Mouse (Mus musculus) E14TG2a.4 (cell line): ENCODE data around the gene Gdf9.

ENCODE experiments used
- H3K27me3 ChIP-seq: 2 replicates; pipeline ENCODE4 v1.6.1; 2014; ENCODE audit warnings: low read length, control low read depth; ENCODE audit not compliant: insufficient read depth
- H3K36me3 ChIP-seq: 2 replicates; pipeline ENCODE4 v1.6.1; 2014; ENCODE audit warnings: low read length, control low read depth; ENCODE audit not compliant: insufficient read depth
- H3K4me1 ChIP-seq: replicated peaks from 2 replicates; pipeline ENCODE4 v1.6.1; 2014; ENCODE audit warnings: low read depth, low read length, control low read depth
- H3K4me3 ChIP-seq: replicated peaks from 2 replicates; pipeline ENCODE4 v1.5.1; 2014; ENCODE audit warnings: mild to moderate bottlenecking, low read length
- H3K9me3 ChIP-seq: 2 replicates; pipeline ENCODE4 v1.6.1; 2014; ENCODE audit warnings: low read length, control low read depth
- CTCF ChIP-seq: conservative IDR thresholded peaks from 2 replicates; pipeline ENCODE4 v1.5.1; 2014; ENCODE audit warnings: low read length
- NANOG ChIP-seq: IDR thresholded peaks from 2 replicates; pipeline ENCODE4 v1.6.1; 2014; ENCODE audit warnings: borderline replicate concordance, low read length, mixed read lengths
- POU5F1 ChIP-seq: IDR thresholded peaks from 2 replicates; pipeline ENCODE4 v1.6.1; 2014; ENCODE audit warnings: low read length, borderline replicate concordance

Gene Gdf9

DNA sequence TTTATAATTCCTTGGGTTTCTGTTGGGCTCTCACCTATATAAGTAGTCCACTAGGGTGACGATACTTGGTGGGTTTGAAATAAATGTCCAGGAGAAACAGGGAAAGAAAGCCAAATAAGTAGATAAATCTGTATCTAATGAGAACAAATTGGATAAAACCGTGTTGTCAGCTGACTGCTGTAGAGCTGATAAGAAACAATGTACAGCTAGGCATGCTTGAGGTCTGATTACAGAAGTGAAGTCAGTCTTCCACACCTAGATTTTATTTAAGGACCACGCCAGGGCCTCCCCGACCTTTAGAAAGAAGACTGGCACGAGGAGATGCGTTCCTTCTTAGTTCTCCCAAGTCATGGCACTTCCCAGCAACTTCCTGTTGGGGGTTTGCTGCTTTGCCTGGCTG is 2.2 kb downstream of the Gdf9 start:
- Histone ChIP-seq H3K4me1 (peaks cover 70% of the 10 kb centered on the region), H3K9me3 (no peaks in the 10 kb centered on the region), H3K4me3 (no peak overlapping the region), H3K36me3 (peaks cover 17% of the 10 kb centered on the region), H3K27me3 (no peaks in the 10 kb centered on the region; the same call in 1 of the 2 replicates)
- TF ChIP-seq CTCF (no peak), POU5F1 (no peak), NANOG (no peak)

DNA sequence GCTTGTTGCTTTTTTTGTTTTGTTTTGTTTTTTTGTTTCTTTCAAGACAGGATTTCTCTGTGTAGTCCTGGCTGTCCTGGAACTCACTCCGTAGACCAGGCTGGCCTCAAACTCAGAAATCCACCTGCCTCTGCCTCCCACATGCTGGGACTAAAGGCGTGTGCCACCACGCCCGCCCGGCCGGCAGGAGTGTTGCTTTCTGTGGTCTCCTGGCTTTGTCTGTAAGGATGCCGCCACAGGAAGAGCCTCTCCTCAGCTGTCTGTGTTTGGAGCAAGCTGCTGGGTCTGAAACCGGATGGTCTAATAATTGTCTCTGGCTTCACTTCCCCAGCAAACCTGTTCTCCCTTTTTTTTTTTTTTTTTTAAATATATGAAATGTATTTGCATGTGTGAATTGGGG is 4.7 kb downstream of the Gdf9 start:
- Histone ChIP-seq H3K36me3 (no peaks in the 10 kb centered on the region), H3K4me1 (peaks cover 52% of the 10 kb centered on the region), H3K27me3 (no peaks in the 10 kb centered on the region; the same call in 1 of the 2 replicates), H3K4me3 (no peak overlapping the region; the same call in 1 of the 2 replicates), H3K9me3 (no peaks in the 10 kb centered on the region)
- TF ChIP-seq POU5F1 (no peak), NANOG (no peak), CTCF (no peak)

DNA sequence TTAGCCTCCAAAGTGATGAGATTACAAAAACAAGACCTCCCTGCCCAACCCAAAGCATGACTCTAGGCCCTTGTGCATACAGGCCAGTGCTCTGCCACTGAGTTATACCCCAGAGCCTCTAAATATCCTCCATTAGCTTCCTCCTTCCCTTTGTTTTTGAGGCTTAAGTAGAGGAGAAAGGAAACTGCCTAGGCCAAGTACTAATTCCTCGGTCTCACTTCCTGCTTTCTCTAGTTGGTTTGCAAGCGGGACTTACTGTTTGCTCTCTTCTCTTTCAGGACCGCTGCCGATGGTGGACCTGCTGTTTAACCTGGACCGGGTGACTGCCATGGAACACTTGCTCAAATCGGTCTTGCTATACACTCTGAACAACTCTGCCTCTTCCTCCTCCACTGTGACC is 5.5 kb downstream of the Gdf9 start:
- TF ChIP-seq CTCF (no peak), NANOG (no peak), POU5F1 (no peak)
- Histone ChIP-seq H3K9me3 (no peaks in the 10 kb centered on the region), H3K4me3 (no peak overlapping the region), H3K4me1 (peaks cover 51% of the 10 kb centered on the region), H3K36me3 (no peaks in the 10 kb centered on the region), H3K27me3 (no peaks in the 10 kb centered on the region; the same call in 1 of the 2 replicates)

DNA sequence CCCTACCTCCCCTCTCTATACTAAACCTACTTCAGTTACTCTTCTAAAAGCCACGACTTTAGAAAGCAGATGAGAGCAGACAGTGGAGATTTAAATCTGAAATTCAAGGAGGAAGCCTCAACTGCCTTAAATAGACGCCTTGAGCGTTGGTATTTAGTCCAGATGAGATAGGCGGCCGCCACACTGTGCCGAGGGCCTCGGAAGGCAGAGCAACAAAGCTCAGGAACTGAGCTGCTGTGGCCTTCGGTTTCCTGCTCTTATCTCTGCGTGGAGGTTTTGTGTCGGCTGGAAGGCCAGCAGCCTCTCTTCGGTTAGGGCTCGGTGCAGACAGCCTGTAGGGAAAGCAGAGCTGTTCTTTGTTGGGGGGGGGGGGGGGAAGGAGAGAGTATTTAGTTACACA is 11.1 kb downstream of the Gdf9 start:
- H3K27me3 ChIP-seq: no peaks in the 10 kb centered on the region; the same call in 1 of the 2 replicates
- no peaks in the 10 kb centered on the region for H3K36me3 ChIP-seq
- no peaks in the 10 kb centered on the region for H3K9me3 ChIP-seq
- TF ChIP-seq CTCF: no peak
- no peak for TF ChIP-seq NANOG
- no peak for TF ChIP-seq POU5F1
- no peak overlapping the region for H3K4me3 ChIP-seq
- H3K4me1 ChIP-seq: peaks cover 19% of the 10 kb centered on the region

DNA sequence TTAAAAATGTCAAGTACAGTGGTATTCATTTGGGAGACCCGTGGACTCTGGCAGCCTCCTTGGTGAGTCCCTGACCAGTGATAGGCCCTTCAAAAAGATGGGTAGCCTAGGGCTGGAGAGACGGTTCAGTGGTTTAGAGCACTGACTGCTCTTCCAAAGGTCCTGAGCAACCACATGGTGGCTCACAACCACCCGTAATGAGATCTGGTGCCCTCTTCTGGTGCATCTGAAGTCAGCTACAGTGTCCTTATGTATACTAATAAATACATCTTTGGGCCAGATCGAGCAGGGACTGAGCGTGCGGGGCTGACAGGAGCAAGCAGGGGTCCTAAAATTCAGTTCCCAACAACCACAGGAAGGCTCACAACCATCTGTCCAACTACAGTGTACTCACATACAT is 13.0 kb downstream of the Gdf9 start:
- no peaks in the 10 kb centered on the region for H3K36me3 ChIP-seq
- H3K27me3 ChIP-seq: no peaks in the 10 kb centered on the region
- H3K4me3 ChIP-seq: no peak overlapping the region
- no peak for TF ChIP-seq NANOG
- TF ChIP-seq CTCF: no peak; the same call in 1 of the 2 replicates
- no peak for TF ChIP-seq POU5F1
- H3K4me1 ChIP-seq: peaks cover 13% of the 10 kb centered on the region
- no peaks in the 10 kb centered on the region for H3K9me3 ChIP-seq

DNA sequence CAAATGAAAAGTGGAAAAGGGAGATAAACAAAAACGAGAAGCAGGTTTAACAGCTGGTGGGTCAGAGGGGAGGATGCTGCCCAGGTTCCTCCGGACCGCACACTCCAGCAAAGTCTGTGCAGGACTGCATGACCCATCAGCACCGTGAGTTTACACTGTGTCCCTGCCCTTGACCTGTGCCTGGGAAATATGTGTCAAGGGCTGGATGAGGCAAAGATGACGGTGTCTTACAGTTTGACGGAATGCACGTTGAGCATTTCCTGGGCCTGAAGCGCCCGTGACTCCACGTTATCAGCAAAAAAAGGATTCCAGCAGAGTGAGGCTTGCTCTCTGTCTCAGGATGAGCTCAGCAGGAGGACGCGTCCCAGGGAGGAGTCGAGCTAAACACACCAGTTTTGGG is 14.7 kb downstream of the Gdf9 start:
- TF ChIP-seq NANOG (no peak), CTCF (no peak), POU5F1 (no peak)
- no peak overlapping the region for H3K4me3 ChIP-seq
- H3K4me1 ChIP-seq: peaks cover 13% of the 10 kb centered on the region
- H3K9me3 ChIP-seq: no peaks in the 10 kb centered on the region
- peaks cover 14% of the 10 kb centered on the region for H3K27me3 ChIP-seq
- H3K36me3 ChIP-seq: no peaks in the 10 kb centered on the region

DNA sequence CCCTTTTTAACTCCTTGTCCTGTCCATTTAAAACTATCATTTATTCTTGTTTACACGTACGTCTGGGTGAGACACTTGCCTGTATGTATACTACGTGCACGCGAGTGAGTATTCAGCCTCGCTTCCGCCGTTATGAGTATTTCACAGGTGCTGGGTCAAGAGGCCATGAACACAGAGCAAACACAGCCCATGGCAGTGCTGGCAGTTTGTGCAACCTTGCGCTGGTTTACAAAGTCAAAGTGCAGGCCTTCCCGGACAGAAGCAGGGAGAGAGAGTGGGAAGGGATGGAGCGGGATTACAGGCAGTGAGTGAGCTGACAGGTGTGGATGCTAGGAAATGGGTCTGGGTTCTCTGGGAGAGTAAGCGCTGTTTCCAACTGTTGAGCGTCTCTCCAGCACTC is 15.4 kb downstream of the Gdf9 start:
- H3K9me3 ChIP-seq: no peaks in the 10 kb centered on the region
- TF ChIP-seq NANOG (no peak), CTCF (no peak), POU5F1 (no peak)
- peaks cover 19% of the 10 kb centered on the region for H3K27me3 ChIP-seq
- peaks cover 13% of the 10 kb centered on the region for H3K4me1 ChIP-seq
- no peaks in the 10 kb centered on the region for H3K36me3 ChIP-seq
- no peak overlapping the region for H3K4me3 ChIP-seq

DNA sequence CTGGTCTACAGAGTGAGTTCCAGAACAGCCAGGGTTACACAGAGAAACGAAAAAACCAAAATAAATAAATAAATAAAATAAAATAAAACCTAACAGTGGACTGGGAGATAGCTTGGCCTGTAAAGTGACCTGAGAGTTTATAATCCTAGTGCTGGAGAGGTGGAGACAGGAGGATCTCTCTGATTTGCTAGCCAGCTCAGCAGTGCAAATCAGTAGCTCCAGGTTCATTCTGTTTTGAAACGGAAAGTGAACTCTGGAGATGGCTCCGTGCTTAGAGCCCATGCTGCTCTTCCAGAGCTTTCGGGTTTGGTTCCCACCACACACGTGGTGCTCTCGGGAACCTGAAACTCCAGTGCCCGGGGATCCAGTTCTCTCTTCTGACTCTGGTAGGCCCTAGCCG is 17.2 kb downstream of the Gdf9 start:
- TF ChIP-seq POU5F1 (no peak), NANOG (no peak), CTCF (no peak)
- H3K4me3 ChIP-seq: no peak overlapping the region
- no peaks in the 10 kb centered on the region for H3K36me3 ChIP-seq
- H3K4me1 ChIP-seq: peaks cover 13% of the 10 kb centered on the region
- peaks cover 27% of the 10 kb centered on the region for H3K27me3 ChIP-seq
- H3K9me3 ChIP-seq: no peaks in the 10 kb centered on the region

DNA sequence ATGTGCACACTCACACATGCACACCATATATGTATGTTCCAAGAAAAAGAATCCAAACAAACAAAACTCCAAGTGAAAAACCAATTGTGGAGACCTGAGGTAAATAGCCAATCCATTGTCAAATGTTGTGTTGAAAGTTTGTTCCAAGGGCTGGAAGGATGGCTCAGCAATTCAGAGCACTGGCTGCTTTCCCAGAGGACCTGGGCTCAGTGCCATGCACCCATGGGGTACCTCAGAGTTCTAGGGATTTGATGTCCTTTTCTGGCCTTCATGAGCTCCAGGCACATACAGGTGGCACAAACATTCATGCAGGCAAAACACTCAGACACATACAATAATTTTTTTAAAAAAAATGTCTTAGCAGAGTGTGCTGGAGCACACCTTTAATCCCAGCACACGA is 17.7 kb downstream of the Gdf9 start:
- Histone ChIP-seq H3K4me3 (no peak overlapping the region), H3K27me3 (peaks cover 28% of the 10 kb centered on the region), H3K4me1 (peaks cover 13% of the 10 kb centered on the region), H3K9me3 (no peaks in the 10 kb centered on the region), H3K36me3 (no peaks in the 10 kb centered on the region)
- TF ChIP-seq POU5F1: no peak
- no peak for TF ChIP-seq NANOG
- no peak for TF ChIP-seq CTCF
